Mouse (Mus musculus): Measurements from ENCODE around the gene 2010111I01Rik.

DNA sequence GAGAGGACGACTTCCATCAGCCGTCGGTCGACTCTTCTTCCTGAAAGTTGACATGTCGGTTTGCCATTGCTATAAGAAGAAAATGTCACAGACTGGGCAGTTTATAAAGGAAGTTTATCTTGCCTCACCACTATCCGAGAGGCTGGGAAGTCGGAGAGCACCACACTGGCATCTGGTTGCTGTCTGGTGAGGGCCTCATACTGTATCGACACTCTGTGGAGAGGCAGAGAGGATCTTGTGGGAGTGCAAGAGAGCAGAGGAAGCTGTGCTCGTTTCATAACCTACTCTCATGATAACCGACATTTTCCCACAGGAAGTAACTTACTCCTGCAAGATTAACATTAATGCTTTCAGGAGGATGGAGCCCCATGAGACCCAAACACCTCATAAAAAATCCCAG, 7.9 kb upstream of the 2010111I01Rik start:
- TF ChIP-seq CTCF (IDR thresholded peaks at IDR 0.05) (no peak), EP300 (IDR thresholded peaks at IDR 0.05; ENCODE audit: insufficient read depth, low read depth, low read length) (no peak), POLR2A (IDR thresholded peaks at IDR 0.05; ENCODE audit: insufficient read depth, low read depth, low read length) (no peak)

Data from heart, adult 2 months (tissue).